Mouse (Mus musculus) heart, adult 2 months (tissue): ENCODE data around the gene Olfr463.

Experiments used
- CTCF ChIP-seq: fragments of 200-600 bp; IDR thresholded peaks from 2 replicates; pipeline ENCODE4 v1.8.1; 2022; ENCODE audit warnings: antibody characterized with exemption, mild to moderate bottlenecking, moderate library complexity
- EP300 ChIP-seq: fragments of 200-500 bp; IDR thresholded peaks from 2 replicates; pipeline ENCODE4 v1.6.1; 2011; ENCODE audit warnings: low read depth, low read length, control low read depth; ENCODE audit not compliant: insufficient read depth

GRCm38 (mm10) chr11:87920301-87920700 is 23.1 kb upstream of the Olfr463 start:
- TF ChIP-seq CTCF: no peak
- TF ChIP-seq EP300: no peak
